Mouse (Mus musculus) bone marrow macrophage, adult 2 months (primary cell): ENCODE data around the gene Rfx1.

Experiments used
- CTCF ChIP-seq: IDR thresholded peaks from 2 replicates; pipeline ENCODE4 v1.5.1; 2012; ENCODE audit warnings: low read depth, mild to moderate bottlenecking, low read length, moderate library complexity
- POLR2A ChIP-seq: IDR thresholded peaks from 2 replicates; pipeline ENCODE4 v1.6.1; 2012; ENCODE audit warnings: mild to moderate bottlenecking, low read depth, low read length, borderline replicate concordance

- TF ChIP-seq CTCF (no peak), POLR2A (no peak)
These were observed 5.7 kb downstream of the Rfx1 start for GRCm38 (mm10) chr8:84072321-84072720.
